Mouse (Mus musculus): Measurements from ENCODE around the gene Rgs7. TPM values are rescaled to one million over a fixed set of nuclear protein-coding genes. Genes with fewer than 3 reads are reported as not detected.

Rgs7 gene
- total and polyA plus RNA-seq, 3 experiments = not detected

DNA sequence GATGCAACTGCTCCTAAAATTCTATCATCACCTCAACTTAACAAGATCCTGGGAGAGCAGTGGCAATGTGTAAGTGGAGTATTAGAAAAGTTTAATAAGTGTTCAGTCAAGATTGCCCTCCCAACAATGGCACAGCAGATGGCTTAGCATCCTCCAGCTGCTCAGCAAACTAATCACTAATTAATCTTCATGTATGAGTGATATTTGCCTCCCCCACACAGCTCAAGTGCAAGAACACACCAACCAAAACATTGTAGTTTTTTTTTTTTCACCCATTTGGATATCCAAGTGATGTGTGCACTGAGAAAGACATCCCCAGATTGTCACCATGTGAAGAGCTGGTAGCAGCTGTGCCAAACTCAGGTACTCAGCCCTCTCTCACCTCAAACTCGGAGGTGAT lies 336.8 kb downstream of the Rgs7 start:
- no peak for DNase-seq (ENCODE audit: low read depth, low spot score)
- Histone ChIP-seq H3K4me1 (ENCODE audit: control insufficient read depth in 1 of 2, insufficient read depth in 2 of 2, low read length in 2 of 2) (no peaks in the 10 kb centered on the region), H3K9me3 (replicated peaks; ENCODE audit: insufficient read depth, low read length) (no peaks in the 10 kb centered on the region), H3K4me3 (ENCODE audit: control insufficient read depth in 1 of 2, insufficient read depth in 1 of 2, low read depth in 2 of 2, low read length in 2 of 2) (no peak overlapping the region), H3K27me3 (ENCODE audit: control insufficient read depth in 1 of 2, insufficient read depth in 2 of 2, low read length in 2 of 2) (no peaks in the 10 kb centered on the region), H3K27ac (ENCODE audit: control insufficient read depth, low read depth, low read length) (no peak overlapping the region), H3K79me2 (ENCODE audit: control insufficient read depth, insufficient read depth, low read length, poor library complexity) (no peaks in the 10 kb centered on the region), H3K9ac (ENCODE audit: control insufficient read depth, low read depth, low read length, poor library complexity, severe bottlenecking) (no peak overlapping the region), H3K36me3 (ENCODE audit: control insufficient read depth in 1 of 2, insufficient read depth in 2 of 2, low read length in 2 of 2) (no peaks in the 10 kb centered on the region)
- no peak for TF ChIP-seq MAX (IDR thresholded peaks at IDR 0.05; ENCODE audit: low read length)
- TF ChIP-seq EP300 (IDR thresholded peaks at IDR 0.05; ENCODE audit: low read depth in 1 of 2, low read length in 2 of 2) = no peak
- TF ChIP-seq MAFK (IDR thresholded peaks at IDR 0.05; ENCODE audit: borderline replicate concordance, low read depth, low read length) = no peak
- no peak for TF ChIP-seq TCF12 (IDR thresholded peaks at IDR 0.05; ENCODE audit: low read depth, low read length)
- TF ChIP-seq TAL1 (IDR thresholded peaks at IDR 0.05; ENCODE audit: low read length) = no peak

DNA sequence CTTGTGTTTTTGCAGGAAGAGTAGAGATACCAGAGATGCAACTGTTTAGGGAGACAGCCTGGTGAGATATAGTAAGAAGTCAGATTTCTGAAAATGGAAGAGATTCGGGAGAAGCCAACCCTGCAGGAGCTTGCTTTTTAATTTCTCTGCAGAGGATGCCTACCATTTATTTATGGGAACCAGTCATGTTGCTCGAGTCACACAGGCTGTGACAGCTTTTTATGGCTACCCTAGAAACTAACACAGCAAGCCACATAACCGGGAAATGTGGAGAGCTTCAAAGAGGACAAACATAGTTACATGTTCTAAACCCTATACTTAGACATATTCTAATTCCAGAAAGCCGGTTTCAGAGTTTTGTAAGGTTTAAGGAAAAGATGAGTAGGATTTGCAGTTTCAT lies 349.2 kb downstream of the Rgs7 start:
- H3K4me1 ChIP-seq (ENCODE audit: control insufficient read depth in 1 of 2, insufficient read depth in 2 of 2, low read length in 2 of 2) = no peaks in the 10 kb centered on the region
- no peaks in the 10 kb centered on the region for H3K9me3 ChIP-seq (replicated peaks; ENCODE audit: insufficient read depth, low read length)
- no peak overlapping the region for H3K4me3 ChIP-seq (ENCODE audit: control insufficient read depth in 1 of 2, insufficient read depth in 1 of 2, low read depth in 2 of 2, low read length in 2 of 2)
- H3K79me2 ChIP-seq (ENCODE audit: control insufficient read depth, insufficient read depth, low read length, poor library complexity) = no peaks in the 10 kb centered on the region
- no peak overlapping the region for H3K9ac ChIP-seq (ENCODE audit: control insufficient read depth, low read depth, low read length, poor library complexity, severe bottlenecking)
- H3K27ac ChIP-seq (ENCODE audit: control insufficient read depth, low read depth, low read length) = no peak overlapping the region
- TF ChIP-seq ELF1 (IDR thresholded peaks at IDR 0.05; ENCODE audit: low read depth, low read length) = no peak
- no peak for TF ChIP-seq ZKSCAN1 (IDR thresholded peaks at IDR 0.05; ENCODE audit: low read depth, low read length)
- TF ChIP-seq MAX (IDR thresholded peaks at IDR 0.05; ENCODE audit: low read length) = no peak
- no peak for TF ChIP-seq CTCF (IDR thresholded peaks at IDR 0.05 in 2 of 3, conservative IDR thresholded peaks at IDR 0.05 in 1 of 3; ENCODE audit: control insufficient read depth in 1 of 3, insufficient read depth in 1 of 3, low read depth in 2 of 3, low read length in 3 of 3, poor library complexity in 1 of 3, severe bottlenecking in 1 of 3)
- no peak for TF ChIP-seq ZNF384 (IDR thresholded peaks at IDR 0.05; ENCODE audit: low read depth, low read length)
- no peak for TF ChIP-seq TCF12 (IDR thresholded peaks at IDR 0.05; ENCODE audit: low read depth, low read length)
- no peak for DNase-seq (ENCODE audit: low read depth, low spot score)
- no peaks in the 10 kb centered on the region for H3K36me3 ChIP-seq (ENCODE audit: control insufficient read depth in 1 of 2, insufficient read depth in 2 of 2, low read length in 2 of 2)
- no peaks in the 10 kb centered on the region for H3K27me3 ChIP-seq (ENCODE audit: control insufficient read depth in 1 of 2, insufficient read depth in 2 of 2, low read length in 2 of 2)

DNA sequence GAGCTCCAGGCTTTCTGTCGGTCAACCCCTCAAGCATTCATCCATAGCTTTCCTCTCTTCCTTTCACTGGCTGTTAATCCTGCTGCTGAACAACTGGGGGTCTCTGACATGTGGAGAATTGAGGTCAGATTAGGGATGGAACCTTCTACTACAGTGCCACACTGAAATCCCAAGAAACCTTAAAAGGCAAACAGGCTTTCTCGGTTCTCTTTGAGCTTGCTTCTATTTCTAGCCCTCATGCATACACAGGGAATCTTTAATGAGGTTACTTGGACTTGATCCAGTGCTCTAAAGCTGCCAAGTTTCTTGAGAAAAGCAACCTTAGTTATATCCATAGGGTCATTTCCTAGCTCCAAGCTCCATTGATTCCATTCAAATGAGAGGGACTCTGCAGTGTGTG lies 363.8 kb downstream of the Rgs7 start:
- H3K4me3 ChIP-seq (ENCODE audit: control insufficient read depth in 1 of 2, insufficient read depth in 1 of 2, low read depth in 2 of 2, low read length in 2 of 2) = no peak overlapping the region
- H3K9me3 ChIP-seq (replicated peaks; ENCODE audit: insufficient read depth, low read length) = no peaks in the 10 kb centered on the region
- H3K9ac ChIP-seq (ENCODE audit: control insufficient read depth, low read depth, low read length, poor library complexity, severe bottlenecking) = no peak overlapping the region
- H3K27me3 ChIP-seq (ENCODE audit: control insufficient read depth in 1 of 2, insufficient read depth in 2 of 2, low read length in 2 of 2) = no peaks in the 10 kb centered on the region
- no peaks in the 10 kb centered on the region for H3K4me1 ChIP-seq (ENCODE audit: control insufficient read depth in 1 of 2, insufficient read depth in 2 of 2, low read length in 2 of 2)
- H3K27ac ChIP-seq (ENCODE audit: control insufficient read depth, low read depth, low read length) = no peak overlapping the region
- no peaks in the 10 kb centered on the region for H3K36me3 ChIP-seq (ENCODE audit: control insufficient read depth in 1 of 2, insufficient read depth in 2 of 2, low read length in 2 of 2)
- no peak for DNase-seq (ENCODE audit: low read depth, low spot score)
- TF ChIP-seq USF1 (IDR thresholded peaks at IDR 0.05; ENCODE audit: low read depth, low read length) (no peak), ELF1 (IDR thresholded peaks at IDR 0.05; ENCODE audit: low read depth, low read length) (no peak), JUND (IDR thresholded peaks at IDR 0.05; ENCODE audit: low read depth, low read length) (no peak), POLR2A (IDR thresholded peaks at IDR 0.05; ENCODE audit: control insufficient read depth in 1 of 2, insufficient read depth in 1 of 2, low read depth in 1 of 2, low read length in 2 of 2, poor library complexity in 1 of 2) (no peak), KAT2A (conservative IDR thresholded peaks at IDR 0.05; ENCODE audit: low read depth, low read length) (no peak), MAX (IDR thresholded peaks at IDR 0.05; ENCODE audit: low read length) (no peak), MXI1 (IDR thresholded peaks at IDR 0.05; ENCODE audit: low read depth, low read length) (no peak), POLR2AphosphoS2 (IDR thresholded peaks at IDR 0.05; ENCODE audit: low read length) (no peak), MEF2A (IDR thresholded peaks at IDR 0.05; ENCODE audit: extremely low read depth, insufficient replicate concordance, low read depth, low read length, poor library complexity, severe bottlenecking) (no peak), GABPA (IDR thresholded peaks at IDR 0.05; ENCODE audit: low read depth, low read length) (no peak), SIN3A (IDR thresholded peaks at IDR 0.05; ENCODE audit: low read length) (no peak), EP300 (IDR thresholded peaks at IDR 0.05; ENCODE audit: low read depth in 1 of 2, low read length in 2 of 2) (no peak), TBP (IDR thresholded peaks at IDR 0.05; ENCODE audit: low read depth, low read length) (no peak), ZC3H11A (IDR thresholded peaks at IDR 0.05; ENCODE audit: low read depth, low read length) (no peak), CTCF (IDR thresholded peaks at IDR 0.05 in 2 of 3, conservative IDR thresholded peaks at IDR 0.05 in 1 of 3; ENCODE audit: control insufficient read depth in 1 of 3, insufficient read depth in 1 of 3, low read depth in 2 of 3, low read length in 3 of 3, poor library complexity in 1 of 3, severe bottlenecking in 1 of 3) (no peak), MAZ (IDR thresholded peaks at IDR 0.05; ENCODE audit: low read depth, low read length) (no peak), TCF12 (IDR thresholded peaks at IDR 0.05; ENCODE audit: low read depth, low read length) (no peak), TAL1 (IDR thresholded peaks at IDR 0.05; ENCODE audit: low read length) (no peak), RAD21 (IDR thresholded peaks at IDR 0.05; ENCODE audit: low read depth, low read length) (no peak), MYB (IDR thresholded peaks at IDR 0.05; ENCODE audit: low read depth, low read length) (no peak)
- no peaks in the 10 kb centered on the region for H3K79me2 ChIP-seq (ENCODE audit: control insufficient read depth, insufficient read depth, low read length, poor library complexity)

All from MEL (cell line).